Mouse (Mus musculus): ENCODE data around the gene Mpv17l2. TPM values are rescaled to one million over a fixed set of nuclear protein-coding genes. Genes with fewer than 3 reads are reported as not detected.

Mpv17l2 gene
- total and polyA plus RNA-seq, 2 experiments from 2014 or later = 53.9 to 56.1 TPM

DNA sequence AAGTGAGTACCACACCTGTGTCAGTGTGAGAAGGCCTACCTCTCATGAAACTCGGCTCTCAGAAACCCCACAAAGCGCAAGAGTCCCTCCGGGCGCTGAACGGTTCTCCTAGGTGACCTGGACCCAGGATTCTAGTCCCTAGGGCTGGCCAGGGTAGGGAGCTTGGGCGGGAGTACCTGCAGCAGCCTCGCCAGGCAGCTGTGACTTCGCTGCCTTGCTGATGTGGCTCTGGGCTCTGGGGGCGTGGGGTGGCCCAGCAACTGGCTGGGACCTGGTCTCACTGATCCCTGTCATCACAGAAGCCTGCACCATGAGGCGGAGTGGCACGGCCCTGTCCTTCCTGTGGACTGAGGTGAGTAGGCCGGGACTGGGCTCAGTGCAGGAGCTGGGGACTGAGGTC, 36.5 kb downstream of the Mpv17l2 start:
- H3K4me2 ChIP-seq (ENCODE audit: low read depth, low read length) = no peak overlapping the region
- H3K4me1 ChIP-seq (ENCODE audit: insufficient read depth, low read length) = no peaks in the 10 kb centered on the region
- no peak for ATAC-seq
- no peak overlapping the region for H3K9ac ChIP-seq (replicated peaks; ENCODE audit: low read length)
- no peaks in the 10 kb centered on the region for H3K36me3 ChIP-seq (ENCODE audit: insufficient read depth, low read length)
- no peak for DNase-seq (ENCODE audit: low spot score)
- H3K27ac ChIP-seq = no peak overlapping the region
- no peaks in the 10 kb centered on the region for H3K9me3 ChIP-seq (ENCODE audit: low read length)
- no peak for TF ChIP-seq CTCF (IDR thresholded peaks at IDR 0.05; ENCODE audit: low read depth)
- 77% methylated on average over 12 of the region's 12 CpGs for WGBS
- no peaks in the 10 kb centered on the region; the same call in 1 of the 2 replicates for H3K27me3 ChIP-seq (ENCODE audit: insufficient read depth, low read length)
- H3K4me3 ChIP-seq (ENCODE audit: low read length) = no peak overlapping the region

GRCm38 (mm10) chr8:70723486-70724210, 37.1 kb downstream of the Mpv17l2 start, which contains the start of gene Pde4c:
Pde4c (plus strand) TSS chr8:70723720.
- DNase-seq (ENCODE audit: low spot score) = no peak
- WGBS = 61% methylated on average over 7 of the region's 7 CpGs
- H3K9me3 ChIP-seq (ENCODE audit: low read length) = no peaks in the 10 kb centered on the region
- TF ChIP-seq CTCF (IDR thresholded peaks at IDR 0.05; ENCODE audit: low read depth) = no peak
- no peak for ATAC-seq
- no peak within 1 kb of the TSS for H3K27ac ChIP-seq
- no peak within 1 kb of the TSS for H3K4me2 ChIP-seq (ENCODE audit: low read depth, low read length)
- no peaks in the 10 kb centered on the region for H3K36me3 ChIP-seq (ENCODE audit: insufficient read depth, low read length)
- H3K4me1 ChIP-seq (ENCODE audit: insufficient read depth, low read length) = no peaks in the 10 kb centered on the region
- H3K9ac ChIP-seq (replicated peaks; ENCODE audit: low read length) = no peak within 1 kb of the TSS
- no peak within 1 kb of the TSS for H3K4me3 ChIP-seq (ENCODE audit: low read length)
- H3K27me3 ChIP-seq (ENCODE audit: insufficient read depth, low read length) = no peaks in the 10 kb centered on the region; the same call in 1 of the 2 replicates

GRCm38 (mm10) chr8:70721601-70722000, 39.1 kb downstream of the Mpv17l2 start:
- 86% methylated on average over 8 of the region's 8 CpGs for WGBS
- no peaks in the 10 kb centered on the region for H3K27me3 ChIP-seq (ENCODE audit: insufficient read depth, low read length)
- no peak overlapping the region for H3K4me3 ChIP-seq (ENCODE audit: low read length)
- H3K4me2 ChIP-seq (ENCODE audit: low read depth, low read length) = no peak overlapping the region
- TF ChIP-seq CTCF (IDR thresholded peaks at IDR 0.05; ENCODE audit: low read depth) = no peak
- H3K36me3 ChIP-seq (ENCODE audit: insufficient read depth, low read length) = no peaks in the 10 kb centered on the region
- DNase-seq (ENCODE audit: low spot score) (no peak), ATAC-seq (no peak)
- H3K27ac ChIP-seq = no peak overlapping the region
- no peaks in the 10 kb centered on the region for H3K4me1 ChIP-seq (ENCODE audit: insufficient read depth, low read length)
- H3K9me3 ChIP-seq (ENCODE audit: low read length) = no peaks in the 10 kb centered on the region
- no peak overlapping the region for H3K9ac ChIP-seq (replicated peaks; ENCODE audit: low read length)

DNA sequence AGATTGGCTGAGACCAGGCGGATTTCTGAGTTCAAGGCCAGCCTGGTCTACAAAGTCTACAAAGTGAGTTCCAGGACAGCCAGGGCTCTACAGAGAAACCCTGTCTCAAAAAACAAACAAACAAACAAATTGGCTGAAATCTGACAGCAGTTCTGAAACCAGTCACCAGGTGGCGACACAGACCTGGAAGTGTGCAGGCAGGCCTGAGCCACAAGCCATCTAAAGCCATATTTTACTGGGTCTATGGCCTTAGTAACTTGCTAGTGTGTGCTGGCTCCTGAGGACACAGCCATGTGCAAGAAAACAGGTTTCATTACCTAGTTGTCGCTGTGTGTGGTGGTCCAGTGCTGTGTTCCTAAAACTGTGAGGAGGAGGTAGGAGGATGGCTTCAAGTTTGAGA, 40.0 kb downstream of the Mpv17l2 start:
- no peak overlapping the region for H3K27ac ChIP-seq
- H3K4me2 ChIP-seq (ENCODE audit: low read depth, low read length) = no peak overlapping the region
- TF ChIP-seq CTCF (IDR thresholded peaks at IDR 0.05; ENCODE audit: low read depth) = peak; percentile 98
- no peak overlapping the region for H3K4me3 ChIP-seq (ENCODE audit: low read length)
- H3K4me1 ChIP-seq (ENCODE audit: insufficient read depth, low read length) = no peaks in the 10 kb centered on the region
- H3K9me3 ChIP-seq (ENCODE audit: low read length) = no peaks in the 10 kb centered on the region
- H3K36me3 ChIP-seq (ENCODE audit: insufficient read depth, low read length) = no peaks in the 10 kb centered on the region
- 4% methylated on average over 3 of the region's 3 CpGs for WGBS
- no peaks in the 10 kb centered on the region for H3K27me3 ChIP-seq (ENCODE audit: insufficient read depth, low read length)
- DNase-seq (ENCODE audit: low spot score) = peak; percentile 85
- no peak overlapping the region for H3K9ac ChIP-seq (replicated peaks; ENCODE audit: low read length)
- ATAC-seq = peak; percentile 72

DNA sequence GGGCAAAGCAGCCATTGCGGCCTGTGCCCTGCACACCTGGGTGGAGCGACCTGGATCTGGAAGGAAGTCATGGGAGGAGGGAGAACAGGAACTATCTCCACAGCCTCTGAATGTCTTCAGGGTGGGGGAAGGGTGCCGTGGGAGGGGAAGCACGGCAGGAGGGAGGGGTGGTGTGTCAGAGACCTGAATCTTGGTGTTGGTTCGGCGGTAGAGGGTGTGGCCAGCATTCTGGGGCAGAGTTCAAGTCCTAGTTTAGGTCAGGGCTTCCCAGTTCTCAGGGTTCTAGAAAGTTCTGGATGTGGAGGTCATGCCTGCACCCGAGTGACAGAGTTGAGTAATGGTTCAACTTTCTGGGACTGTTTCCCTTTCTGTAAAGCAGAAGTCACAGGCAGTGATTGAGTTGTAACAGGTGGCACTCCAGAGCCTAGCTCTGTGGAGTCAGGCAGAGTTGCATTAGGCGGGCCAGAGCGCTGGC, 40.9 kb downstream of the Mpv17l2 start:
- Histone ChIP-seq H3K9ac (replicated peaks; ENCODE audit: low read length) (no peak overlapping the region), H3K4me2 (ENCODE audit: low read depth, low read length) (no peak overlapping the region), H3K36me3 (ENCODE audit: insufficient read depth, low read length) (no peaks in the 10 kb centered on the region), H3K9me3 (ENCODE audit: low read length) (no peaks in the 10 kb centered on the region), H3K27ac (no peak overlapping the region), H3K4me1 (ENCODE audit: insufficient read depth, low read length) (no peaks in the 10 kb centered on the region), H3K4me3 (ENCODE audit: low read length) (no peak overlapping the region), H3K27me3 (ENCODE audit: insufficient read depth, low read length) (no peaks in the 10 kb centered on the region)
- 71% methylated on average over 9 of the region's 9 CpGs for WGBS
- no peak for TF ChIP-seq CTCF (IDR thresholded peaks at IDR 0.05; ENCODE audit: low read depth)
- ATAC-seq = no peak
- DNase-seq (ENCODE audit: low spot score) = no peak

GRCm38 (mm10) chr8:70718297-70718696, 42.4 kb downstream of the Mpv17l2 start, which contains the start of gene Gm3336:
Gm3336 (plus strand) TSS chr8:70718543.
- H3K36me3 ChIP-seq (ENCODE audit: insufficient read depth, low read length) = no peaks in the 10 kb centered on the region
- peak; percentile 64 for DNase-seq (ENCODE audit: low spot score)
- no peaks in the 10 kb centered on the region for H3K4me1 ChIP-seq (ENCODE audit: insufficient read depth, low read length)
- no peak within 1 kb of the TSS for H3K9ac ChIP-seq (replicated peaks; ENCODE audit: low read length)
- no peaks in the 10 kb centered on the region for H3K9me3 ChIP-seq (ENCODE audit: low read length)
- peak; percentile 31; the same call in 1 of the 2 replicates for ATAC-seq
- 4% methylated on average over 19 of the region's 19 CpGs for WGBS
- TF ChIP-seq CTCF (IDR thresholded peaks at IDR 0.05; ENCODE audit: low read depth) = peak; percentile 82
- H3K4me2 ChIP-seq (ENCODE audit: low read depth, low read length) = no peak within 1 kb of the TSS
- no peak within 1 kb of the TSS for H3K27ac ChIP-seq
- no peaks in the 10 kb centered on the region for H3K27me3 ChIP-seq (ENCODE audit: insufficient read depth, low read length)
- H3K4me3 ChIP-seq (ENCODE audit: low read length) = no peak within 1 kb of the TSS
